Mouse (Mus musculus) testis, adult 2 months (tissue): ENCODE data around the gene Lrrc28.

Experiments used
- CTCF ChIP-seq: fragments of 200-500 bp; IDR thresholded peaks from 2 replicates; pipeline ENCODE4 v1.5.1; 2012; ENCODE audit warnings: low read depth, mild to moderate bottlenecking, inconsistent platforms, low read length, moderate library complexity; ENCODE audit not compliant: control insufficient read depth, insufficient read depth, insufficient replicate concordance
- POLR2A ChIP-seq: fragments of 200-500 bp; IDR thresholded peaks from 2 replicates; pipeline ENCODE4 v1.6.1; 2012; ENCODE audit warnings: low read depth, mild to moderate bottlenecking, inconsistent platforms, low read length, moderate library complexity; ENCODE audit not compliant: control insufficient read depth

- TF ChIP-seq CTCF (no peak), POLR2A (no peak)
Observed at GRCm38 (mm10) chr7:67683006-67683405, 37.9 kb upstream of the Lrrc28 start.
